Mouse (Mus musculus) kidney, adult 2 months (tissue): ENCODE data around the gene A730015C16Rik.

Source experiments
- CTCF ChIP-seq: fragments of 200-500 bp; conservative IDR thresholded peaks from 2 replicates; pipeline ENCODE4 v1.5.1; 2011; ENCODE audit warnings: low read depth, mild to moderate bottlenecking, control low read depth, low read length, moderate library complexity, mixed read lengths; ENCODE audit not compliant: insufficient read depth, insufficient read length
- POLR2A ChIP-seq: fragments of 200-500 bp; IDR thresholded peaks from one replicate; pipeline ENCODE4 v1.6.1; 2011; ENCODE audit warnings: low read depth, low read length, control low read depth

GRCm38 (mm10) chr4:108803535-108803934 lies 44.9 kb downstream of the A730015C16Rik start:
- TF ChIP-seq POLR2A (no peak), CTCF (no peak)
